Mouse (Mus musculus): ENCODE data around the gene Tnni3k. TPM values are rescaled to one million over a fixed set of nuclear protein-coding genes. Genes with fewer than 3 reads are reported as not detected.

Gene Tnni3k
- polyA plus RNA-seq, 2 experiments, result not detected

GRCm38 (mm10) chr3:154868807-154869206 lies 186.4 kb downstream of the Tnni3k start:
- H3K9ac ChIP-seq (replicated peaks), result no peak overlapping the region
- H3K4me3 ChIP-seq (ENCODE audit: insufficient read depth in 1 of 2, low read depth in 2 of 2, low read length in 2 of 2), result no peak overlapping the region
- no peak overlapping the region for H3K27ac ChIP-seq
- H3K36me3 ChIP-seq (replicated peaks; ENCODE audit: control insufficient read depth, insufficient read depth, low read depth), result no peaks in the 10 kb centered on the region
- H3K9me3 ChIP-seq (ENCODE audit: control insufficient read depth, low read length), result no peaks in the 10 kb centered on the region
- H3K4me2 ChIP-seq (ENCODE audit: low read depth), result no peak overlapping the region
- TF ChIP-seq CTCF (IDR thresholded peaks at IDR 0.05; ENCODE audit: low read depth) (no peak), EP300 (IDR thresholded peaks at IDR 0.05; ENCODE audit: low read depth) (no peak)
- 60% methylated on average over 4 of the region's 4 CpGs for WGBS (ENCODE audit: insufficient replicate concordance)
- no peaks in the 10 kb centered on the region for H3K27me3 ChIP-seq (ENCODE audit: control insufficient read depth, insufficient read depth, low read length)
- DNase-seq (ENCODE audit: low read depth in 3 of 3, low spot score in 3 of 3) (no peak), ATAC-seq (ENCODE audit: insufficient read depth) (no peak)
- H3K4me1 ChIP-seq (replicated peaks; ENCODE audit: control insufficient read depth in 2 of 2, insufficient read depth in 2 of 2, low read length in 1 of 2), result no peaks in the 10 kb centered on the region

- Histone ChIP-seq H3K36me3 (replicated peaks; ENCODE audit: control insufficient read depth, insufficient read depth, low read depth) (no peaks in the 10 kb centered on the region), H3K27me3 (ENCODE audit: control insufficient read depth, insufficient read depth, low read length) (no peaks in the 10 kb centered on the region), H3K4me3 (ENCODE audit: insufficient read depth in 1 of 2, low read depth in 2 of 2, low read length in 2 of 2) (no peak overlapping the region), H3K9me3 (ENCODE audit: control insufficient read depth, low read length) (no peaks in the 10 kb centered on the region), H3K27ac (no peak overlapping the region), H3K4me2 (ENCODE audit: low read depth) (no peak overlapping the region), H3K9ac (replicated peaks) (no peak overlapping the region), H3K4me1 (replicated peaks; ENCODE audit: control insufficient read depth in 2 of 2, insufficient read depth in 2 of 2, low read length in 1 of 2) (no peaks in the 10 kb centered on the region)
- TF ChIP-seq EP300 (IDR thresholded peaks at IDR 0.05; ENCODE audit: low read depth), result no peak
- no peak for DNase-seq (ENCODE audit: low read depth in 3 of 3, low spot score in 3 of 3)
- WGBS (ENCODE audit: insufficient replicate concordance), result 58% methylated on average over 6 of the region's 6 CpGs
- no peak for ATAC-seq (ENCODE audit: insufficient read depth)
Observed at GRCm38 (mm10) chr3:154861921-154862320, 193.3 kb downstream of the Tnni3k start.

- ATAC-seq (ENCODE audit: insufficient read depth) (no peak), DNase-seq (ENCODE audit: low read depth in 3 of 3, low spot score in 3 of 3) (no peak)
- H3K36me3 ChIP-seq (replicated peaks; ENCODE audit: control insufficient read depth, insufficient read depth, low read depth), result no peaks in the 10 kb centered on the region
- WGBS (ENCODE audit: insufficient replicate concordance), result 38% methylated on average over 3 of the region's 3 CpGs
- no peak overlapping the region for H3K27ac ChIP-seq
- no peak overlapping the region for H3K9ac ChIP-seq (replicated peaks)
- no peaks in the 10 kb centered on the region for H3K9me3 ChIP-seq (ENCODE audit: control insufficient read depth, low read length)
- no peak overlapping the region for H3K4me3 ChIP-seq (ENCODE audit: insufficient read depth in 1 of 2, low read depth in 2 of 2, low read length in 2 of 2)
- no peak for TF ChIP-seq CTCF (IDR thresholded peaks at IDR 0.05; ENCODE audit: low read depth)
- TF ChIP-seq EP300 (IDR thresholded peaks at IDR 0.05; ENCODE audit: low read depth), result no peak
- H3K4me1 ChIP-seq (replicated peaks; ENCODE audit: control insufficient read depth in 2 of 2, insufficient read depth in 2 of 2, low read length in 1 of 2), result no peaks in the 10 kb centered on the region
- H3K27me3 ChIP-seq (ENCODE audit: control insufficient read depth, insufficient read depth, low read length), result no peaks in the 10 kb centered on the region
- H3K4me2 ChIP-seq (ENCODE audit: low read depth), result no peak overlapping the region
Observed at GRCm38 (mm10) chr3:154859721-154860120, 195.5 kb downstream of the Tnni3k start.

DNA sequence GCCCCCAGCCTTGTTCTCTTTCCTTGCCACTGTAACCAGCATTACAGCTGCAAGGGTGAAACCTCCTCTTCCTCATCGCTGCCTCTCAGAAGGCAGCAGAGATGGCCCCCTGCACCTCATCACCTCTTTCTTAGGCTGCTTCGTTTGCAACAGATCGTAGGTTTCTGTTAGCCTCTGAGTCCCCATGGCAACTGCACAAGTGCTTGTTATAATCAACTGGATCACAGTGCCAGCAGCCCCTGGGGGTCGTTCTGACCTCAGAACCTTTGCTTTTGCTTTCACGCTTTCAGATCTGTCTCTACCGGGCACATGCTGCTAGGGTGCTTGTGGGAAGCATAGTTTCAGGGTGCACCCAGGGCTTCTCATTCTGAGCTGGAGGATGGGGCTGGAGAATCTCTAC lies 201.9 kb downstream of the Tnni3k start:
- 31% methylated on average over 6 of the region's 6 CpGs for WGBS (ENCODE audit: insufficient replicate concordance)
- Histone ChIP-seq H3K36me3 (replicated peaks; ENCODE audit: control insufficient read depth, insufficient read depth, low read depth) (no peaks in the 10 kb centered on the region), H3K27me3 (ENCODE audit: control insufficient read depth, insufficient read depth, low read length) (no peaks in the 10 kb centered on the region), H3K4me2 (ENCODE audit: low read depth) (no peak overlapping the region), H3K27ac (no peak overlapping the region), H3K9me3 (ENCODE audit: control insufficient read depth, low read length) (no peaks in the 10 kb centered on the region), H3K4me1 (replicated peaks; ENCODE audit: control insufficient read depth in 2 of 2, insufficient read depth in 2 of 2, low read length in 1 of 2) (no peaks in the 10 kb centered on the region), H3K9ac (replicated peaks) (no peak overlapping the region), H3K4me3 (ENCODE audit: insufficient read depth in 1 of 2, low read depth in 2 of 2, low read length in 2 of 2) (no peak overlapping the region)
- DNase-seq (ENCODE audit: low read depth in 3 of 3, low spot score in 3 of 3), result no peak
- ATAC-seq (ENCODE audit: insufficient read depth), result no peak
- TF ChIP-seq CTCF (IDR thresholded peaks at IDR 0.05; ENCODE audit: low read depth) (no peak), EP300 (IDR thresholded peaks at IDR 0.05; ENCODE audit: low read depth) (no peak)

DNA sequence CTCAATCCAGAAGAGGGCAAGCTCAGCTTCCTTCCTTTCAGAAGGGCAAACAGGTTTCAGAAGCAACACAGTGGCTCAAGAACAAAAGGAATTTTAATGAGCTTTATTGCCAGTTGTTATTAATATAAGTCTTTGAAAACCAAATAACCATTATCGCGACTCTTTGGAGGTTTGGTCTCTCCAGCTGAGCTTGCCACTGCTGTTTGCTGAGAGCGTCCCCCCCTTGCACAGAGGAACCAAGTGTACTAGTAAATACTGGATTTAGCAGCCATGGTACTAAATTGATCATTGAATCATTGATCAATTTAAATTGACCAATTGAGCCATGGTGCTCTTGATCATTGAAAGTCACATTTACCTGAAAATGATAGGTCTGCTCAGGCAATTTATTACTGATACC lies 202.9 kb downstream of the Tnni3k start:
- TF ChIP-seq EP300 (IDR thresholded peaks at IDR 0.05; ENCODE audit: low read depth) (no peak), CTCF (IDR thresholded peaks at IDR 0.05; ENCODE audit: low read depth) (no peak)
- no peaks in the 10 kb centered on the region for H3K9me3 ChIP-seq (ENCODE audit: control insufficient read depth, low read length)
- ATAC-seq (ENCODE audit: insufficient read depth), result no peak
- no peaks in the 10 kb centered on the region for H3K36me3 ChIP-seq (replicated peaks; ENCODE audit: control insufficient read depth, insufficient read depth, low read depth)
- no peak overlapping the region for H3K4me2 ChIP-seq (ENCODE audit: low read depth)
- DNase-seq (ENCODE audit: low read depth in 3 of 3, low spot score in 3 of 3), result no peak
- H3K9ac ChIP-seq (replicated peaks), result no peak overlapping the region
- H3K27ac ChIP-seq, result no peak overlapping the region
- no peak overlapping the region for H3K4me3 ChIP-seq (ENCODE audit: insufficient read depth in 1 of 2, low read depth in 2 of 2, low read length in 2 of 2)
- no peaks in the 10 kb centered on the region for H3K4me1 ChIP-seq (replicated peaks; ENCODE audit: control insufficient read depth in 2 of 2, insufficient read depth in 2 of 2, low read length in 1 of 2)
- WGBS (ENCODE audit: insufficient replicate concordance), result 65% methylated on average over 3 of the region's 3 CpGs
- H3K27me3 ChIP-seq (ENCODE audit: control insufficient read depth, insufficient read depth, low read length), result no peaks in the 10 kb centered on the region

All from liver, embryonic 14.5 days (tissue).